Mouse (Mus musculus) embryo, embryonic 9.5 days (tissue): ENCODE results near the gene Mecom.

ENCODE experiments used
- DNase-seq: peaks from one replicate; pipeline ENCODE4 v3.0.0-alpha.2; 2017; ENCODE audit errors: extremely low spot score

Gene Mecom

DNA sequence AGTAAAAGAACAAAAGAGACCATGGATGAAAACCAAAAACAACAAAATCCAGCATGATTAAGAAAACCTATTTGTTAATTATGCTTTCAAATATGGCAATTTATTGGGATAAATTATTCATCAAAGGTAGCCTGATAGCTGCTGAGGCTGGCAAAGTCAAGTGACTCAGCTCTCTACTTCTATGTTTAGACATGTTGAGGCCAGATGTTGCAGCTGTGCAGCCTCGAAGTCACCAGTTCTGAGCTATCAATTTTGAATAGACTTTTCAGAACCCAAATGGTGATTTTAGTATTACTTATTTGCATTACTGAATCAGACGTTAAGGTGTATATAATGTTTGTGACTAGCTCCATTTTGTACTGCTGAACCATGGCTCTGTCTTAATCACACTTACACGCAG, 588.8 kb downstream of the Mecom start:
- DNase-seq, result no peak

DNA sequence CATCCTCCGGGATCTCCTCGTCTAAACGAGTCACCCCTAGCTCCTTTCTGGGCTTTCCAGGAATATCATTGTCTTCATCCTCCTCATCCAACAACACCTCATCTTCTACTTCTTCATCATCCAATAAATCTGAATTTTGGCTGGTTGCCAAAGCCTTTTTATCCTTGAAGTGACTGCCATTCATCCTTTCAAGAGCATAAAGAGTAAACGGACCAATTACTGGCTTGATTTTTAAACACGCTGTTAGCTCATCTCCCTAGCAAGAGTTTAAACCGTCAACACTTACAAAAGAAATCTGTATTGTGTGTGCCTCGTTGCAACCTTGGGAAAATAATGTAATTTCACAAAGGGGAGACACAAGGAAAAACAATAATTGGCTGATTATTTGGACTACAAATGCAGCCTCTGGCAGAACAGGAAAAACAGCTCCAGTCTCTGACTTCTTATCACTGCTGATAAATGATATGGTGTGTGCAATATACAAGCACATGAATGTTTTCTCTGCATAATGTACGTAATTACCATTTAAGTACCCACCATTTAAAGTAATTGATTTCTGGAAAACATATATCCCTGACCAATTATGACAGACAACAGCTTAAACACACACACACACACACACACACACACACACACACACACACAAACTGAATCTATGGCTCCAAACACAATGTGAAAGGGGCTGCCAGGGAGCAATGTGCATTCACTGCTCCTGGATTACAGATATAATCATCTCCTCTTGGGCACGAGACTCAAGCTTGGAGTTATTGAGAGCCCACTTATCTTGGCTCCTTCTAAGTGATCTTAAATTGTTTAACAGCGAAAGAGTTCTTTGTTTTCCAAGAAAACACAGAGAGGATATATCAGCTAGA, 590.2 kb downstream of the Mecom start:
- no peak for DNase-seq

DNA sequence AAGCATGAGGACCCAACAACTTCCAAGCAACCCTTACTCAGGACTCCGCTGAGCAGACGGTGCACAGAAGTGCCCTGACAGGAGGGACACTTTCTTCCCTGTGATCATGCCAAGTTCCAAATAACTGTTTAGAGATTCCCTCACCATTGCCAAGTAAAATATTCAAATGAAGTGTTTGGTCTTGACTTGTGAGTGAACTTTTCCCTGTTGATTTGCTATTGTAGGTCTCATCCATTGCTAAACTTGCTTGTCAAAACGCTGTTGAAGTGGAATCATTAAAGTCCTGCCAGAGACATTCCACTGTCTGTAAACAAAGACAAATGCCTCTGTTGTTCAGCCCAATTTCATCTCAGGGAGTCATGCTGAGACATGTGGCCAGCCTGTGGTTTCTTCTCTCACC, 594.5 kb downstream of the Mecom start:
- DNase-seq, result no peak

DNA sequence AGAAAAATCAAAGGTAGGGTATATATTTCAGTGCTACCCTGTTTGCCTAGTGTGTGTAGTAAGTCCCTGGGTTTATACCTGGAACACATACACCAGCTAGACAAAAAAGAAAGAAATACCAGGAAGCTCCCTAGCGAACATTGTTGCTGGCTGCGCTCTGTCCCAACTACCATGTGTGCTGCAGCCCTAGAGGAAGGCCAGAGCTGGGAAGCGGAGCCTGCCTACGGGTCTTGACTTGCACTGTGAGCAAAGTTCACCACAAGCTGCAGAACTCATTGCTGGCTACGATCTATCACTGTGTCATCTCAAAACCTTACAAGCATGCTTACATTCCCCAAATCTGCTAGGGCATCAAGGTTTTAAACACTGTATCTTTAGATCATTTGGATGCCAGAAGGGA, 597.0 kb downstream of the Mecom start:
- DNase-seq, result no peak

DNA sequence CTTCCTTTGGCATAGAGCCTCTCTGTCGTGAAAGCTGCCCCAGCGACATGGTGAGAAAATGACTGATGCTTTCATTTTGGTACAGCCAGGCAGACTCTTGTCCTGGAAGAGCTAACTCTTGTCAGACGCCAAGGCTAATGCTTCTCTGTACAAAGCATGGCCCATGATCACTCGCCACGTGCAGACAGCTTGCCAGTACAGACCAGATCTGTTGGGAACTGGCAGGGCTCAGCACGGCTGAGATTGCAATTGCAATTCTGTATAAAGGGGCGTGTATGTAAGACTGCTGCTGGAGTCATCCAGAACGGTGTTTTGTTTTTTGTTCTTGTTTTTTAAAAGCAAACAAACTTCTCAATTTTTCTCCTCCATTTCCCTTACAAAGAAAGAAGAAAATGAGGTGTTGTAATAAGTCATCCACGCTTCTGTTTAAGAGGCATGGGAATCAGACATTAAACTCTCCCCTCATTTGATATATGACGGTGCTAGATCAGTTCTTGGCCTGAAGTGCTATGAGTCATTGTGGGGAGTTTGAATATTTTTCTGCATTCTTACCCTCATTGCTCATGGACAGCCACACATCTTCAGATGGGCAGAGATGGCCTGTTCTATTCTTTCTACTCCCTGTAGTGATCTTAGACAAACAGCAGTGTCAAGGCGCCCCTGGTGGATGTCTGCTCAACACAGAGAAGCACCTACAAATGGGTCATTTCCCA, 644.1 kb downstream of the Mecom start:
- no peak for DNase-seq
